Mouse (Mus musculus): ENCODE results near the gene Smco3. TPM values are rescaled to one million over a fixed set of nuclear protein-coding genes. Genes with fewer than 3 reads are reported as not detected.

The Smco3 gene
- total and polyA plus RNA-seq, 3 experiments: not detected

GRCm38 (mm10) chr6:136831712-136832111 lies 3.5 kb downstream of the Smco3 start:
- Histone ChIP-seq H3K79me2 (ENCODE audit: control insufficient read depth, insufficient read depth, low read length, poor library complexity) (peaks cover 12% of the 10 kb centered on the region), H3K36me3 (ENCODE audit: control insufficient read depth in 1 of 2, insufficient read depth in 2 of 2, low read length in 2 of 2) (peaks cover 0 to 3% of the 10 kb centered on the region in 2 experiments; a peak in 1 of 4 replicates), H3K27me3 (ENCODE audit: control insufficient read depth in 1 of 2, insufficient read depth in 2 of 2, low read length in 2 of 2) (peaks cover 1 to 3% of the 10 kb centered on the region in 2 experiments; a peak in 2 of 4 replicates), H3K4me1 (ENCODE audit: control insufficient read depth in 1 of 2, insufficient read depth in 2 of 2, low read length in 2 of 2) (peaks cover 3% of the 10 kb centered on the region in 2 experiments; a peak in 3 of 4 replicates), H3K4me3 (ENCODE audit: control insufficient read depth in 1 of 2, insufficient read depth in 1 of 2, low read depth in 2 of 2, low read length in 2 of 2) (no peak overlapping the region), H3K9me3 (replicated peaks; ENCODE audit: insufficient read depth, low read length) (no peaks in the 10 kb centered on the region), H3K27ac (ENCODE audit: control insufficient read depth, low read depth, low read length) (no peak overlapping the region), H3K9ac (ENCODE audit: control insufficient read depth, low read depth, low read length, poor library complexity, severe bottlenecking) (no peak overlapping the region)
- peak; percentile 39 for DNase-seq (ENCODE audit: low read depth, low spot score)
- peak; percentile 48; the same call in 1 of the 2 replicates for TF ChIP-seq HCFC1 (IDR thresholded peaks at IDR 0.05; ENCODE audit: low read depth, low read length)
- TF ChIP-seq ZMIZ1 (IDR thresholded peaks at IDR 0.05; ENCODE audit: low read depth, low read length): no peak
- TF ChIP-seq TCF12 (IDR thresholded peaks at IDR 0.05; ENCODE audit: low read depth, low read length): no peak
- no peak for TF ChIP-seq CHD2 (IDR thresholded peaks at IDR 0.05; ENCODE audit: low read length)
- no peak for TF ChIP-seq TBP (IDR thresholded peaks at IDR 0.05; ENCODE audit: low read depth, low read length)
- TF ChIP-seq MAZ (IDR thresholded peaks at IDR 0.05; ENCODE audit: low read depth, low read length): no peak

- peak overlapping the region; percentile 79 for H3K4me3 ChIP-seq (ENCODE audit: control insufficient read depth in 1 of 2, insufficient read depth in 1 of 2, low read depth in 2 of 2, low read length in 2 of 2)
- TF ChIP-seq USF2 (IDR thresholded peaks at IDR 0.05; ENCODE audit: borderline replicate concordance in 1 of 2, insufficient read depth in 1 of 2, low read depth in 1 of 2, low read length in 2 of 2): no peak
- TF ChIP-seq TBP (IDR thresholded peaks at IDR 0.05; ENCODE audit: low read depth, low read length): no peak
- TF ChIP-seq POLR2A (IDR thresholded peaks at IDR 0.05; ENCODE audit: control insufficient read depth in 1 of 2, insufficient read depth in 1 of 2, low read depth in 1 of 2, low read length in 2 of 2, poor library complexity in 1 of 2): no peak
- no peak for TF ChIP-seq GATA1 (IDR thresholded peaks at IDR 0.05; ENCODE audit: low read depth, low read length)
- 0 out of 2 replicates have a peak, but pooled peaks have one; percentile 11 for TF ChIP-seq MXI1 (IDR thresholded peaks at IDR 0.05; ENCODE audit: low read depth, low read length)
- peaks cover 0 to 3% of the 10 kb centered on the region in 2 experiments; a peak in 1 of 4 replicates for H3K27me3 ChIP-seq (ENCODE audit: control insufficient read depth in 1 of 2, insufficient read depth in 2 of 2, low read length in 2 of 2)
- peaks cover 3% of the 10 kb centered on the region in 2 experiments; a peak in 3 of 4 replicates for H3K4me1 ChIP-seq (ENCODE audit: control insufficient read depth in 1 of 2, insufficient read depth in 2 of 2, low read length in 2 of 2)
- peak overlapping the region; percentile 99 for H3K27ac ChIP-seq (ENCODE audit: control insufficient read depth, low read depth, low read length)
- peak overlapping the region; percentile 98 for H3K9ac ChIP-seq (ENCODE audit: control insufficient read depth, low read depth, low read length, poor library complexity, severe bottlenecking)
- peak; percentile 55 for DNase-seq (ENCODE audit: low read depth, low spot score)
- H3K79me2 ChIP-seq (ENCODE audit: control insufficient read depth, insufficient read depth, low read length, poor library complexity): peaks cover 22% of the 10 kb centered on the region
- no peaks in the 10 kb centered on the region for H3K9me3 ChIP-seq (replicated peaks; ENCODE audit: insufficient read depth, low read length)
- peaks cover 11% of the 10 kb centered on the region in 2 experiments for H3K36me3 ChIP-seq (ENCODE audit: control insufficient read depth in 1 of 2, insufficient read depth in 2 of 2, low read length in 2 of 2)
Observed at GRCm38 (mm10) chr6:136828681-136829080, 6.6 kb downstream of the Smco3 start.

DNA sequence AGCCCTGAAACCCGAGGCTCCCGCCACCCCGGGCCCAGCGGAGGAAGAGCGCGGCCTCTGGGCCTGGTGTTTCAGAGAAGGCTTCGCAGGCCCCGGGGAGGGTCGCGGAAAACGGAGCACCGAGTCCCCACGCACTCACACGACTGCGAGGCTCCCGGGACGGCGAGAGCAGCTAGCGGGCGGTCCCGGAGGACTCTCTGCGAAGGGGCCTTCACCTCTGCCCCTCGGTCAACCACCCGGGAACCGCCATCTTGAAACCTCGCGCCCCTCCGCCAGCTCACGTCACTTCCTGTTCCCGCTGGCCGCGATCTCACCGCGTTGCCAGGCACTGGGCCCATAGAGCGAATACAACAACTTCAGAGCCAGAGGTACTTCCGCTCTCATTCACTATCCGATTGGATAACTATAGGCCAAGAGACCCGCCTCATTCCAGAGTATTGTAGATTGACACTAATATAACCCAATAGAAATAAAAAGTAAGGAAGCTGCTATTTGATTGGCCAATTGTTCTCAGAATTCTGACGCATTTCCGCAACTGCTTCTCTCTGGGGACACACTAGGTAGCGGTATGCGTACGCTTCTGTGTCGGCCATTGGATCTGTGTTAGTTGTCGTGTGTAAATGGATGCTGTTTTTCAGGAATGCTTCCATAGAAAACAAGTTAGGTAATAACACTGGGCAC lies 7.2 kb downstream of the Smco3 start, which contains the start of gene Wbp11:
Gene Wbp11, minus strand, starts transcription at position 353 of the 681 bp plus-strand sequence.
- no peaks in the 10 kb centered on the region for H3K27me3 ChIP-seq (ENCODE audit: control insufficient read depth in 1 of 2, insufficient read depth in 2 of 2, low read length in 2 of 2)
- H3K4me1 ChIP-seq (ENCODE audit: control insufficient read depth in 1 of 2, insufficient read depth in 2 of 2, low read length in 2 of 2): peaks cover 3% of the 10 kb centered on the region in 2 experiments; a peak in 3 of 4 replicates
- H3K79me2 ChIP-seq (ENCODE audit: control insufficient read depth, insufficient read depth, low read length, poor library complexity): peaks cover 23% of the 10 kb centered on the region
- DNase-seq (ENCODE audit: low read depth, low spot score): peak; percentile 98
- peak within 1 kb of the TSS; percentile 99 for H3K27ac ChIP-seq (ENCODE audit: control insufficient read depth, low read depth, low read length)
- H3K4me3 ChIP-seq (ENCODE audit: control insufficient read depth in 1 of 2, insufficient read depth in 1 of 2, low read depth in 2 of 2, low read length in 2 of 2): peak within 1 kb of the TSS; percentile 79 to 95
- H3K9me3 ChIP-seq (replicated peaks; ENCODE audit: insufficient read depth, low read length): no peaks in the 10 kb centered on the region
- peak within 1 kb of the TSS; percentile 99 for H3K9ac ChIP-seq (ENCODE audit: control insufficient read depth, low read depth, low read length, poor library complexity, severe bottlenecking)
- peaks cover 11% of the 10 kb centered on the region in 2 experiments for H3K36me3 ChIP-seq (ENCODE audit: control insufficient read depth in 1 of 2, insufficient read depth in 2 of 2, low read length in 2 of 2)
- TF ChIP-seq ELF1 (IDR thresholded peaks at IDR 0.05; ENCODE audit: low read depth, low read length): peak; percentile 86
- no peak for TF ChIP-seq USF2 (IDR thresholded peaks at IDR 0.05; ENCODE audit: borderline replicate concordance in 1 of 2, insufficient read depth in 1 of 2, low read depth in 1 of 2, low read length in 2 of 2)
- TF ChIP-seq CHD1 (IDR thresholded peaks at IDR 0.05; ENCODE audit: low read depth, low read length): peak; percentile 25; the same call in 1 of the 2 replicates
- peak; percentile 92 for TF ChIP-seq HCFC1 (IDR thresholded peaks at IDR 0.05; ENCODE audit: low read depth, low read length)
- TF ChIP-seq GATA1 (IDR thresholded peaks at IDR 0.05; ENCODE audit: low read depth, low read length): no peak
- TF ChIP-seq SMC3 (IDR thresholded peaks at IDR 0.05; ENCODE audit: low read depth, low read length): no peak
- TF ChIP-seq CHD2 (IDR thresholded peaks at IDR 0.05; ENCODE audit: low read length): peak; percentile 90
- TF ChIP-seq MAX (IDR thresholded peaks at IDR 0.05; ENCODE audit: low read length): peak; percentile 67
- peak; percentile 28; the same call in 1 of the 2 replicates for TF ChIP-seq E2F4 (IDR thresholded peaks at IDR 0.05; ENCODE audit: borderline replicate concordance, low read depth, low read length)
- 0 out of 2 replicates have a peak, but pooled peaks have one; percentile 32 for TF ChIP-seq ETS1 (IDR thresholded peaks at IDR 0.05; ENCODE audit: low read depth, low read length)
- peak; percentile 73 to 97 for TF ChIP-seq POLR2A (IDR thresholded peaks at IDR 0.05; ENCODE audit: control insufficient read depth in 1 of 2, insufficient read depth in 1 of 2, low read depth in 1 of 2, low read length in 2 of 2, poor library complexity in 1 of 2)
- TF ChIP-seq CTCF (IDR thresholded peaks at IDR 0.05 in 2 of 3, conservative IDR thresholded peaks at IDR 0.05 in 1 of 3; ENCODE audit: control insufficient read depth in 1 of 3, insufficient read depth in 1 of 3, low read depth in 2 of 3, low read length in 3 of 3, poor library complexity in 1 of 3, severe bottlenecking in 1 of 3): no peak
- TF ChIP-seq MYC (IDR thresholded peaks at IDR 0.05; ENCODE audit: low read depth, low read length): peak; percentile 90
- TF ChIP-seq NRF1 (IDR thresholded peaks at IDR 0.05; ENCODE audit: insufficient read depth, low read depth, low read length, poor library complexity, severe bottlenecking): peak; percentile 39; the same call in 1 of the 2 replicates
- TF ChIP-seq NELFE (IDR thresholded peaks at IDR 0.05; ENCODE audit: low read depth, low read length): peak; percentile 95
- TF ChIP-seq MAZ (IDR thresholded peaks at IDR 0.05; ENCODE audit: low read depth, low read length): no peak
- peak; percentile 96 for TF ChIP-seq ZMIZ1 (IDR thresholded peaks at IDR 0.05; ENCODE audit: low read depth, low read length)
- TF ChIP-seq POLR2AphosphoS2 (IDR thresholded peaks at IDR 0.05; ENCODE audit: low read length): peak; percentile 99
- TF ChIP-seq TCF12 (IDR thresholded peaks at IDR 0.05; ENCODE audit: low read depth, low read length): peak; percentile 27; the same call in 1 of the 2 replicates

Data from MEL (cell line).